Mouse (Mus musculus) thymus, postnatal 4 days (tissue): Measurements from ENCODE around the gene Pcnp.
A peak's percentile ranks its signal among the peaks of the same experiment; 100 is the strongest.

ENCODE experiments used
- DNase-seq: peaks from one replicate; pipeline ENCODE4 v3.0.0; 2021

Pcnp gene

GRCm38 (mm10) chr16:56034566-56034965 is 5.0 kb upstream of the Pcnp start:
- no peak for DNase-seq

GRCm38 (mm10) chr16:56028722-56029551 is 602 bp downstream of the Pcnp start:
- no peak for DNase-seq

- no peak for DNase-seq
These were observed 1.5 kb downstream of the Pcnp start for GRCm38 (mm10) chr16:56027854-56028629.

GRCm38 (mm10) chr16:56019660-56020059 is 9.9 kb downstream of the Pcnp start:
- no peak for DNase-seq

GRCm38 (mm10) chr16:56014076-56014475 is 15.5 kb downstream of the Pcnp start:
- DNase-seq = no peak

- no peak for DNase-seq
These were observed 16.5 kb downstream of the Pcnp start for GRCm38 (mm10) chr16:56012789-56013743.

- no peak for DNase-seq
These were observed 20.7 kb downstream of the Pcnp start for GRCm38 (mm10) chr16:56008862-56009261.

- DNase-seq = no peak
These were observed 22.7 kb downstream of the Pcnp start for GRCm38 (mm10) chr16:56006798-56007197.

GRCm38 (mm10) chr16:55994235-55994634 is 35.3 kb downstream of the Pcnp start:
- DNase-seq = no peak

GRCm38 (mm10) chr16:55990311-55990710 is 39.2 kb downstream of the Pcnp start:
- no peak for DNase-seq

GRCm38 (mm10) chr16:55986001-55986400 is 43.5 kb downstream of the Pcnp start:
- no peak for DNase-seq

- no peak for DNase-seq
These were observed 54.6 kb downstream of the Pcnp start for GRCm38 (mm10) chr16:55974903-55975285.

GRCm38 (mm10) chr16:55974256-55974902 is 55.2 kb downstream of the Pcnp start:
- DNase-seq = peak; percentile 96

- peak; percentile 100 for DNase-seq
These were observed 55.9 kb downstream of the Pcnp start, which contains the start of gene Zbtb11 for GRCm38 (mm10) chr16:55973431-55974255. Gene Zbtb11 (plus strand): TSS chr16:55973883.

GRCm38 (mm10) chr16:55972626-55973201 is 56.8 kb downstream of the Pcnp start:
- peak; percentile 20 for DNase-seq

- DNase-seq = no peak
These were observed 57.6 kb downstream of the Pcnp start for GRCm38 (mm10) chr16:55971735-55972615.

- no peak for DNase-seq
These were observed 59.1 kb downstream of the Pcnp start for GRCm38 (mm10) chr16:55970416-55970815.

GRCm38 (mm10) chr16:55969147-55969546 is 60.4 kb downstream of the Pcnp start:
- peak; percentile 71 for DNase-seq

- DNase-seq = no peak
These were observed 62.3 kb downstream of the Pcnp start for GRCm38 (mm10) chr16:55967221-55967620.
